Mouse (Mus musculus) neural tube, embryonic 13.5 days (tissue): ENCODE measurements around the gene Gm43064. TPM values are rescaled to one million over a fixed set of nuclear protein-coding genes. Genes with fewer than 3 reads are reported as not detected.

Source experiments
- ATAC-seq: fragments of 200-750 bp; cut with Nextera tagmentation; 2 replicates; pipeline ENCODE4 v1.8.0; 2017; ENCODE audit warnings: low read depth, mild to moderate bottlenecking, moderate TSS enrichment, moderate library complexity
- H3K27ac ChIP-seq: fragments of 300-500 bp; sonication (generic); replicated peaks from 2 replicates; pipeline ENCODE4 v1.5.1; 2015; ENCODE audit warnings: moderate library complexity, mild to moderate bottlenecking, inconsistent platforms
- H3K27me3 ChIP-seq: fragments of 300-500 bp; sonication (generic); 2 replicates; pipeline ENCODE4 v1.6.1; 2015; ENCODE audit warnings: mild to moderate bottlenecking, inconsistent platforms
- H3K36me3 ChIP-seq: fragments of 300-500 bp; sonication (generic); 2 replicates; pipeline ENCODE4 v1.6.1; 2015; ENCODE audit warnings: mild to moderate bottlenecking, inconsistent platforms
- H3K4me1 ChIP-seq: fragments of 300-500 bp; sonication (generic); replicated peaks from 2 replicates; pipeline ENCODE4 v1.6.1; 2015; ENCODE audit warnings: inconsistent platforms
- H3K4me2 ChIP-seq: fragments of 300-500 bp; sonication (generic); 2 replicates; pipeline ENCODE4 v1.6.1; 2015; ENCODE audit warnings: inconsistent platforms, mild to moderate bottlenecking, moderate library complexity
- H3K4me3 ChIP-seq: fragments of 300-500 bp; sonication (generic); 2 replicates; pipeline ENCODE4 v1.5.1; 2015; ENCODE audit warnings: mild to moderate bottlenecking, inconsistent platforms
- H3K9ac ChIP-seq: fragments of 300-500 bp; sonication (generic); 2 replicates; pipeline ENCODE4 v1.6.1; 2015; ENCODE audit warnings: moderate library complexity, mild to moderate bottlenecking, inconsistent platforms
- H3K9me3 ChIP-seq: fragments of 300-500 bp; sonication (generic); 2 replicates; pipeline ENCODE4 v1.6.1; 2016; ENCODE audit warnings: inconsistent platforms
- WGBS: fragments of 180-500 bp; shearing (Covaris S2); methylation state at CpG from one replicate; pipeline ENCODE4 v1.1.7; 2015; 5-methylcytosine and 5-hydroxymethylcytosine counted together
- polyA plus RNA-seq: library from polyadenylated mRNA; unstranded; fragments of >200 nt; fragmentation: Nextera tagmentation; extraction: Ambion mirVana; gene quantifications from 2 replicates; pipeline ENCODE4 v1.2.1, GENCODE M21; 2015

Gene Gm43064
- polyA plus RNA-seq, 1 experiment from 2014 or later, result 0.21 TPM

GRCm38 (mm10) chr3:103858881-103859801 is 49.8 kb downstream of the Gm43064 start, which contains the start of gene Ptpn22:
TSS of gene Ptpn22 (plus strand) at chr3:103859795.
- no peaks in the 10 kb centered on the region for H3K27me3 ChIP-seq
- H3K9me3 ChIP-seq, result no peaks in the 10 kb centered on the region
- 80% methylated on average over 12 of the region's 12 CpGs for WGBS
- no peak within 1 kb of the TSS for H3K4me2 ChIP-seq
- H3K36me3 ChIP-seq, result no peaks in the 10 kb centered on the region
- H3K4me1 ChIP-seq, result no peaks in the 10 kb centered on the region
- no peak within 1 kb of the TSS for H3K9ac ChIP-seq
- no peak for ATAC-seq
- H3K4me3 ChIP-seq, result no peak within 1 kb of the TSS
- H3K27ac ChIP-seq, result no peak within 1 kb of the TSS

- Histone ChIP-seq H3K4me1 (no peaks in the 10 kb centered on the region), H3K9me3 (no peaks in the 10 kb centered on the region), H3K36me3 (no peaks in the 10 kb centered on the region), H3K4me3 (no peak overlapping the region), H3K9ac (no peak overlapping the region), H3K27ac (no peak overlapping the region), H3K4me2 (no peak overlapping the region), H3K27me3 (no peaks in the 10 kb centered on the region)
- 71% methylated on average over 6 of the region's 6 CpGs for WGBS
- no peak for ATAC-seq
Observed at GRCm38 (mm10) chr3:103859851-103860391, 50.5 kb downstream of the Gm43064 start.

GRCm38 (mm10) chr3:103862721-103863220 is 53.4 kb downstream of the Gm43064 start:
- Histone ChIP-seq H3K4me3 (no peak overlapping the region), H3K9me3 (no peaks in the 10 kb centered on the region), H3K4me1 (no peaks in the 10 kb centered on the region), H3K36me3 (no peaks in the 10 kb centered on the region), H3K27me3 (no peaks in the 10 kb centered on the region), H3K4me2 (no peak overlapping the region), H3K27ac (no peak overlapping the region), H3K9ac (no peak overlapping the region)
- WGBS, result 85% methylated on average over 4 of the region's 4 CpGs
- ATAC-seq, result no peak

GRCm38 (mm10) chr3:103864200-103864599 is 54.8 kb downstream of the Gm43064 start:
- H3K27me3 ChIP-seq, result no peaks in the 10 kb centered on the region
- no peak overlapping the region for H3K4me2 ChIP-seq
- H3K4me3 ChIP-seq, result no peak overlapping the region
- H3K9ac ChIP-seq, result no peak overlapping the region
- WGBS, result 89% methylated on average over 6 of the region's 6 CpGs
- no peaks in the 10 kb centered on the region for H3K4me1 ChIP-seq
- no peak for ATAC-seq
- no peaks in the 10 kb centered on the region for H3K9me3 ChIP-seq
- H3K27ac ChIP-seq, result no peak overlapping the region
- H3K36me3 ChIP-seq, result no peaks in the 10 kb centered on the region

GRCm38 (mm10) chr3:103867424-103867971 is 58.1 kb downstream of the Gm43064 start:
- no peak overlapping the region for H3K9ac ChIP-seq
- no peak overlapping the region for H3K4me3 ChIP-seq
- H3K27ac ChIP-seq, result no peak overlapping the region
- WGBS, result 91% methylated on average over 5 of the region's 5 CpGs
- ATAC-seq, result no peak
- no peaks in the 10 kb centered on the region for H3K27me3 ChIP-seq
- H3K4me2 ChIP-seq, result no peak overlapping the region
- no peaks in the 10 kb centered on the region for H3K36me3 ChIP-seq
- no peaks in the 10 kb centered on the region for H3K4me1 ChIP-seq
- no peaks in the 10 kb centered on the region for H3K9me3 ChIP-seq

- WGBS, result 86% methylated on average over 4 of the region's 4 CpGs
- Histone ChIP-seq H3K36me3 (no peaks in the 10 kb centered on the region), H3K27ac (no peak overlapping the region), H3K4me2 (no peak overlapping the region), H3K4me3 (no peak overlapping the region), H3K9ac (no peak overlapping the region), H3K27me3 (no peaks in the 10 kb centered on the region), H3K4me1 (no peaks in the 10 kb centered on the region), H3K9me3 (no peaks in the 10 kb centered on the region)
- no peak for ATAC-seq
Observed at GRCm38 (mm10) chr3:103868008-103868407, 58.6 kb downstream of the Gm43064 start.

GRCm38 (mm10) chr3:103872663-103873098 is 63.3 kb downstream of the Gm43064 start:
- Histone ChIP-seq H3K9ac (no peak overlapping the region), H3K4me2 (no peak overlapping the region), H3K27ac (no peak overlapping the region), H3K4me1 (no peaks in the 10 kb centered on the region), H3K27me3 (no peaks in the 10 kb centered on the region), H3K9me3 (no peaks in the 10 kb centered on the region), H3K4me3 (no peak overlapping the region), H3K36me3 (no peaks in the 10 kb centered on the region)
- WGBS, result 73% methylated on average over 3 of the region's 3 CpGs
- ATAC-seq, result no peak

GRCm38 (mm10) chr3:103874329-103874728 is 65.0 kb downstream of the Gm43064 start:
- no peak overlapping the region for H3K4me3 ChIP-seq
- H3K9ac ChIP-seq, result no peak overlapping the region
- H3K9me3 ChIP-seq, result no peaks in the 10 kb centered on the region
- 76% methylated on average over 7 of the region's 7 CpGs for WGBS
- no peak overlapping the region for H3K27ac ChIP-seq
- H3K27me3 ChIP-seq, result no peaks in the 10 kb centered on the region
- no peak overlapping the region for H3K4me2 ChIP-seq
- no peak for ATAC-seq
- no peaks in the 10 kb centered on the region for H3K36me3 ChIP-seq
- H3K4me1 ChIP-seq, result no peaks in the 10 kb centered on the region

GRCm38 (mm10) chr3:103885946-103886345 is 76.6 kb downstream of the Gm43064 start:
- Histone ChIP-seq H3K4me2 (no peak overlapping the region), H3K27ac (no peak overlapping the region), H3K4me3 (no peak overlapping the region), H3K36me3 (no peaks in the 10 kb centered on the region), H3K4me1 (no peaks in the 10 kb centered on the region), H3K9me3 (no peaks in the 10 kb centered on the region), H3K9ac (no peak overlapping the region), H3K27me3 (no peaks in the 10 kb centered on the region)
- WGBS, result 67% methylated on average over 11 of the region's 11 CpGs
- ATAC-seq, result no peak

GRCm38 (mm10) chr3:103887581-103887980 is 78.2 kb downstream of the Gm43064 start:
- H3K4me3 ChIP-seq, result no peak overlapping the region
- H3K9me3 ChIP-seq, result no peaks in the 10 kb centered on the region
- no peak overlapping the region for H3K4me2 ChIP-seq
- H3K9ac ChIP-seq, result no peak overlapping the region
- 34% methylated on average over 3 of the region's 3 CpGs for WGBS
- no peaks in the 10 kb centered on the region for H3K36me3 ChIP-seq
- ATAC-seq, result no peak
- no peaks in the 10 kb centered on the region for H3K4me1 ChIP-seq
- H3K27me3 ChIP-seq, result no peaks in the 10 kb centered on the region
- H3K27ac ChIP-seq, result no peak overlapping the region
